Mouse (Mus musculus): ENCODE results near the gene Tmem120b. TPM values are rescaled to one million over a fixed set of nuclear protein-coding genes. Genes with fewer than 3 reads are reported as not detected.

Gene Tmem120b
- total and polyA plus RNA-seq, 3 experiments, result 6.6 to 10.4 (median 10.3) TPM

- 53% methylated on average over 10 of the region's 10 CpGs for WGBS
- Histone ChIP-seq H3K79me2 (replicated peaks; ENCODE audit: control insufficient read depth, insufficient read depth, low read length) (no peaks in the 10 kb centered on the region), H3K9ac (ENCODE audit: low read depth, low read length) (no peak overlapping the region), H3K36me3 (ENCODE audit: control insufficient read depth, insufficient read depth, low read length) (no peaks in the 10 kb centered on the region), H3K4me3 (no peak overlapping the region), H3K4me1 (ENCODE audit: control insufficient read depth, insufficient read depth, low read length) (no peaks in the 10 kb centered on the region), H3K27me3 (ENCODE audit: control insufficient read depth, insufficient read depth, low read length) (no peaks in the 10 kb centered on the region), H3K27ac (no peak overlapping the region)
- intact Hi-C loops (cut with DNase I), result no loop called here
- no peak for TF ChIP-seq POLR2A (IDR thresholded peaks at IDR 0.05; ENCODE audit: insufficient read depth, low read depth, low read length)
- no peak for TF ChIP-seq CTCF (IDR thresholded peaks at IDR 0.05)
- TF ChIP-seq EP300 (IDR thresholded peaks at IDR 0.05; ENCODE audit: insufficient read depth, low read depth, low read length), result no peak
- DNase-seq, result no peak
These were observed 50.6 kb downstream of the Tmem120b start for GRCm38 (mm10) chr5:123118826-123119225.

DNA sequence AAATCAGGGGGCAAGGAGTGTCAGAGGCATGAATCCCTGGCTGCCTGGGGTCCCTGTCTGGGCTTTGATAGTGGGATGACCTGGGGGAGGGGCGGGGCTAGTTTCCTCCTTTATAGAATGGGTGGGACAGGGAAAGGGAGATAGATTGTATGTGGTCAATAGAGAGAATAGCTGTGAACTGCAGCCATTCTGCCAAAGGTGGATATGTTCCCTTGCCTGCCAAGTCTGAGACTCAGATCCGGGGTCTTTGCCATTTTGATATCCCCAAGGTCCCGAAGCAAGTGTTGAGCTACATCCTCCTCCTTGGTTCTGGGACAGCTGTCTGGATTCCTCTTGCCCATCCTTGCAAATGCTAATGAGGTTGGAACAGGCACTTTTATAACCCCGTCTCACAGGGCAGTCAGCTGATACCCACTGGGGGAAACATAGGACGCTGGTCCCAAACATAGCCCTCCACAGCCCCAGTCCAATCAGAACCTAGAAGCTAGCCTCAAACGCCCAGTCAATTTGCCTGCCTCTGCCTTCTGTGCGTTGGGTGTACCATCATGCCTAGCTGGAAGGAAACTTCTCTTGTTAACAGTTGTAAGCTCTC, 52.5 kb downstream of the Tmem120b start:
- H3K79me2 ChIP-seq (replicated peaks; ENCODE audit: control insufficient read depth, insufficient read depth, low read length), result no peaks in the 10 kb centered on the region
- TF ChIP-seq CTCF (IDR thresholded peaks at IDR 0.05), result no peak
- TF ChIP-seq POLR2A (IDR thresholded peaks at IDR 0.05; ENCODE audit: insufficient read depth, low read depth, low read length), result no peak
- TF ChIP-seq EP300 (IDR thresholded peaks at IDR 0.05; ENCODE audit: insufficient read depth, low read depth, low read length), result no peak
- no peaks in the 10 kb centered on the region for H3K27me3 ChIP-seq (ENCODE audit: control insufficient read depth, insufficient read depth, low read length)
- H3K9ac ChIP-seq (ENCODE audit: low read depth, low read length), result no peak overlapping the region
- 0 out of 2 replicates have a peak, but pooled peaks cover 2% of the 10 kb centered on the region for H3K4me1 ChIP-seq (ENCODE audit: control insufficient read depth, insufficient read depth, low read length)
- H3K36me3 ChIP-seq (ENCODE audit: control insufficient read depth, insufficient read depth, low read length), result no peaks in the 10 kb centered on the region
- WGBS, result 78% methylated on average over 7 of the region's 7 CpGs
- no peak overlapping the region for H3K27ac ChIP-seq
- intact Hi-C loops (cut with DNase I), result no loop called here
- DNase-seq, result no peak
- H3K4me3 ChIP-seq, result no peak overlapping the region

DNA sequence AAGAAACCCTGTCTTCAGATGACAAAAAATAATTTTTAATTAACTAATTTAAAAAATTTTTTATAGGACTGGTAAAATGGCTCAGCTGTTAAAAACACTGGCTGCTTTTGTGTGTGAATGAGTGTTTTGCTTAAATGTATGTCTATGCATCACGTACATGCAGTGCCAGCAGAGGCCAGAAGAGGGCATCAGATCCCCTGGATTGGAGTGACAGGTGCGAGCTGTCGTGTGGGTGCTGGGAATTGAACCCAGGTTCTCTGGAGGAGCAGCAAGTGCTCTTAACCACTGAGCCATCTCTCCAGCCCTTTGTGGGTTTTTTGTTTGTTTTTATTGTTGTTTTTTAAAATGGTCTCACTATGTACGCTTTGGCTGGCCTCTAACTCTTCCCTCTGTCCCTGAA, 54.0 kb downstream of the Tmem120b start:
- Histone ChIP-seq H3K79me2 (replicated peaks; ENCODE audit: control insufficient read depth, insufficient read depth, low read length) (no peaks in the 10 kb centered on the region), H3K27me3 (ENCODE audit: control insufficient read depth, insufficient read depth, low read length) (no peaks in the 10 kb centered on the region), H3K4me1 (ENCODE audit: control insufficient read depth, insufficient read depth, low read length) (peaks cover 4% of the 10 kb centered on the region; the same call in 1 of the 2 replicates), H3K9ac (ENCODE audit: low read depth, low read length) (no peak overlapping the region), H3K27ac (no peak overlapping the region), H3K36me3 (ENCODE audit: control insufficient read depth, insufficient read depth, low read length) (no peaks in the 10 kb centered on the region), H3K4me3 (no peak overlapping the region)
- intact Hi-C loops (cut with DNase I), result no loop called here
- 93% methylated on average over 4 of the region's 4 CpGs for WGBS
- DNase-seq, result peak in 1 of 2 experiments; percentile 23
- TF ChIP-seq CTCF (IDR thresholded peaks at IDR 0.05), result peak; percentile 63
- TF ChIP-seq EP300 (IDR thresholded peaks at IDR 0.05; ENCODE audit: insufficient read depth, low read depth, low read length), result no peak

DNA sequence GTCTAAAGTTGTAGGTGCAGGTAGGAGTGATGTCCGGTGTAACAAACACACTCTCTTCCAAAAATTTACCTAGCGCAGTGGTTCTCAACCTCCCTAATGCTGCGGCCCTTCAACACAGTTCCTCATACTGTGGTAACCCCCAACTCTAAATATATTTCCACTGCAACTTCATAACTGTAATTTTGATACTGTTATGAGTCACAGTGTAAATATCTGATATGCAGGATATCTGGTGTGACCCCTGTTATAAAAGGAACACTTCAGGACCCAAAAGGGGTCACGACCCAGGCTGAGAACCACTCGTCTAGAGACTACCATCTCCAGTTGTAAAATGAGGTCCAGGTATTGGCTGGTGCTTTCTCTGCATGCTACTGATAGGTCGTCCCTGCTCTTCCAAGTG, 56.9 kb downstream of the Tmem120b start:
- H3K27ac ChIP-seq, result no peak overlapping the region
- no peak overlapping the region for H3K9ac ChIP-seq (ENCODE audit: low read depth, low read length)
- H3K27me3 ChIP-seq (ENCODE audit: control insufficient read depth, insufficient read depth, low read length), result no peaks in the 10 kb centered on the region
- DNase-seq, result no peak
- WGBS, result 77% methylated on average over 6 of the region's 6 CpGs
- H3K36me3 ChIP-seq (ENCODE audit: control insufficient read depth, insufficient read depth, low read length), result no peaks in the 10 kb centered on the region
- no peak for TF ChIP-seq CTCF (IDR thresholded peaks at IDR 0.05)
- no peak for TF ChIP-seq POLR2A (IDR thresholded peaks at IDR 0.05; ENCODE audit: insufficient read depth, low read depth, low read length)
- TF ChIP-seq EP300 (IDR thresholded peaks at IDR 0.05; ENCODE audit: insufficient read depth, low read depth, low read length), result no peak
- H3K4me3 ChIP-seq, result no peak overlapping the region
- intact Hi-C loops (cut with DNase I), result no loop called here
- H3K79me2 ChIP-seq (replicated peaks; ENCODE audit: control insufficient read depth, insufficient read depth, low read length), result no peaks in the 10 kb centered on the region
- peaks cover 4% of the 10 kb centered on the region; the same call in 1 of the 2 replicates for H3K4me1 ChIP-seq (ENCODE audit: control insufficient read depth, insufficient read depth, low read length)

GRCm38 (mm10) chr5:123125638-123126406, 57.6 kb downstream of the Tmem120b start:
- Histone ChIP-seq H3K27ac (peak overlapping the region; percentile 54), H3K9ac (ENCODE audit: low read depth, low read length) (no peak overlapping the region), H3K4me1 (ENCODE audit: control insufficient read depth, insufficient read depth, low read length) (peaks cover 4% of the 10 kb centered on the region; the same call in 1 of the 2 replicates), H3K79me2 (replicated peaks; ENCODE audit: control insufficient read depth, insufficient read depth, low read length) (no peaks in the 10 kb centered on the region), H3K4me3 (no peak overlapping the region), H3K27me3 (ENCODE audit: control insufficient read depth, insufficient read depth, low read length) (no peaks in the 10 kb centered on the region), H3K36me3 (ENCODE audit: control insufficient read depth, insufficient read depth, low read length) (no peaks in the 10 kb centered on the region)
- TF ChIP-seq CTCF (IDR thresholded peaks at IDR 0.05), result 0 out of 2 replicates have a peak, but pooled peaks have one; percentile 7
- no peak for TF ChIP-seq EP300 (IDR thresholded peaks at IDR 0.05; ENCODE audit: insufficient read depth, low read depth, low read length)
- peak; percentile 24 to 54 for DNase-seq
- WGBS, result 55% methylated on average over 18 of the region's 18 CpGs
- intact Hi-C loops (cut with DNase I), result no loop called here

- Histone ChIP-seq H3K79me2 (replicated peaks; ENCODE audit: control insufficient read depth, insufficient read depth, low read length) (no peaks in the 10 kb centered on the region), H3K27me3 (ENCODE audit: control insufficient read depth, insufficient read depth, low read length) (no peaks in the 10 kb centered on the region), H3K4me1 (ENCODE audit: control insufficient read depth, insufficient read depth, low read length) (peaks cover 4% of the 10 kb centered on the region; the same call in 1 of the 2 replicates), H3K36me3 (ENCODE audit: control insufficient read depth, insufficient read depth, low read length) (no peaks in the 10 kb centered on the region), H3K4me3 (no peak overlapping the region), H3K27ac (no peak overlapping the region), H3K9ac (ENCODE audit: low read depth, low read length) (no peak overlapping the region)
- no peak for TF ChIP-seq POLR2A (IDR thresholded peaks at IDR 0.05; ENCODE audit: insufficient read depth, low read depth, low read length)
- TF ChIP-seq EP300 (IDR thresholded peaks at IDR 0.05; ENCODE audit: insufficient read depth, low read depth, low read length), result no peak
- TF ChIP-seq CTCF (IDR thresholded peaks at IDR 0.05), result no peak
- 90% methylated on average over 6 of the region's 6 CpGs for WGBS
- no peak for DNase-seq
- intact Hi-C loops (cut with DNase I), result no loop called here
These were observed 58.8 kb downstream of the Tmem120b start for GRCm38 (mm10) chr5:123127031-123127430.

All from heart, adult 2 months (tissue).